Comparison of ENCODE assay signal across 30 mouse cellular contexts in the genomic region with DNA sequence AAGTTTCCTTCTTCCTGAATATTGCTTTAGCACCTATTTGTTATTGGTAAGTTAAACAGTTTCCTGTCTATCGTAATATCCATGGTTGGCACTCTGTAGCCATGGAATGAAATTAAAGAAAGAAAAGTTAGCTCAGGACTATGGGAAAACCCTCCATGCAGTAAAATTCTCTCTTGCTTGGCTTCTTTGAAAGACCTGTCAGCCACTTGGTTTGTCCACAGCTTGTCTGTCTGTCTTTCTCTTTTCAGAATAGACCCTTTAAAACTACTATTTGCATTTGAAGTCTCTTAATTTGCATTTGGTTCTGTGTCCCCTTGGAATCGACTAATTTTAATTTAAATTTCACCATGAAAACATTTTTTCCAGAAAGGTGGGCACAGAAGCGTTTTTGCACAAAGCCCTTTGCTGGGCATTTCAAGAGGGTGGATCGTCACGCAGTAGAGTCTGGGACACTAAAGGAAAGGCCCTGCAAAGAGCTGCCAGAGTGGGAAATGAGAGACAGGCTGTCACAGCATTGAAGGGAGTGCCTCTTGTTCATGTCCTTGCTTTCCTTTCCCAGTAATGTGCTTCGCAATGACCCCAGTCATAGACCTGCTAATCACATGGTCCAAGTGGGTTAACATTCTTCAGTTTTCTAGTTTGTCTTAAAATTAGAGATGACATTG.
DNase-seq lines count a peak whose midpoint lies in the region; ATAC-seq lines count a peak whose summit lies in the region.
"Had no signal": no experiment of that assay in that cellular context is flagged by ENCODE, and none has a peak within 500 bp of the region (broad histone marks: within the 10 kb centered on the region; RNA-seq: fewer than 3 reads in every experiment).

No protein-coding gene starts in this region.

- H3K4me2 ChIP-seq in forebrain, embryonic 12.5 days: no peak overlapping the region
- no peak overlapping the region for H3K4me2 ChIP-seq in midbrain, embryonic 12.5 days (replicated peaks)
- H3K4me2 ChIP-seq in midbrain, embryonic 16.5 days (ENCODE audit: low read length): no peak overlapping the region
- H3K4me2 ChIP-seq in forebrain, embryonic 15.5 days (replicated peaks): no peak overlapping the region
- H3K4me2 ChIP-seq: embryonic facial prominence, embryonic 13.5 days; heart, embryonic 11.5 days had no signal

- no peak for DNase-seq in forebrain, embryonic 10.5 days (ENCODE audit: extremely low spot score, low spot score)
- DNase-seq in testis, postnatal 14 days (ENCODE audit: low spot score): no peak
- no peak for DNase-seq in heart, postnatal 14 days
- DNase-seq: adrenal gland, postnatal 10 days; B cell, adult 2 months; cerebellum, adult 11-12 months; cerebellum, adult 8-10 months; cerebellum, postnatal 10 days; cerebellum, postnatal 36 days; embryo, embryonic 11 days; gastrocnemius, adult 2 months; gastrocnemius, postnatal 14 days; heart, adult 11 months; heart, postnatal 36 days; kidney, adult 18-20 months had no signal

- intact Hi-C loops in heart, postnatal 14 days (cut with DNase I): no loop called here

- H3K4me1 ChIP-seq in forebrain, embryonic 12.5 days: peaks cover 5% of the 10 kb centered on the region
- H3K4me1 ChIP-seq in forebrain, embryonic 10.5 days: peaks cover 2% of the 10 kb centered on the region
- no peaks in the 10 kb centered on the region for H3K4me1 ChIP-seq in midbrain, embryonic 12.5 days
- no peaks in the 10 kb centered on the region for H3K4me1 ChIP-seq in midbrain, embryonic 16.5 days (ENCODE audit: control insufficient read depth, insufficient read depth, low read length)
- H3K4me1 ChIP-seq in forebrain, embryonic 15.5 days: no peaks in the 10 kb centered on the region

- no peaks in the 10 kb centered on the region for H3K36me3 ChIP-seq in forebrain, embryonic 12.5 days (replicated peaks)
- no peaks in the 10 kb centered on the region for H3K36me3 ChIP-seq in forebrain, embryonic 10.5 days (replicated peaks)
- H3K36me3 ChIP-seq in midbrain, embryonic 12.5 days: no peaks in the 10 kb centered on the region
- no peaks in the 10 kb centered on the region for H3K36me3 ChIP-seq in midbrain, embryonic 16.5 days (ENCODE audit: control insufficient read depth, insufficient read depth, low read length)
- H3K36me3 ChIP-seq in forebrain, embryonic 15.5 days: no peaks in the 10 kb centered on the region
- H3K36me3 ChIP-seq: embryonic facial prominence, embryonic 10.5 days; embryonic facial prominence, embryonic 13.5 days; G1E; hindbrain, embryonic 10.5 days had no signal

- H3K27me3 ChIP-seq in forebrain, embryonic 12.5 days: no peaks in the 10 kb centered on the region
- no peaks in the 10 kb centered on the region for H3K27me3 ChIP-seq in forebrain, embryonic 10.5 days (ENCODE audit: poor library complexity, severe bottlenecking)
- no peaks in the 10 kb centered on the region for H3K27me3 ChIP-seq in midbrain, embryonic 12.5 days
- no peaks in the 10 kb centered on the region for H3K27me3 ChIP-seq in midbrain, embryonic 16.5 days (ENCODE audit: control insufficient read depth, insufficient read depth, low read depth, low read length)
- no peaks in the 10 kb centered on the region for H3K27me3 ChIP-seq in forebrain, embryonic 15.5 days
- H3K27me3 ChIP-seq: CH12.LX; embryonic facial prominence, embryonic 13.5 days; Patski had no signal

- WGBS in forebrain, embryonic 12.5 days: 50% methylated on average over 6 of the region's 6 CpGs
- WGBS in forebrain, embryonic 10.5 days: 88% methylated on average over 6 of the region's 6 CpGs
- 63% methylated on average over 6 of the region's 6 CpGs for WGBS in midbrain, embryonic 12.5 days
- WGBS in midbrain, embryonic 16.5 days: 48% methylated on average over 6 of the region's 6 CpGs
- WGBS in forebrain, embryonic 15.5 days: 32% methylated on average over 6 of the region's 6 CpGs

- no peaks in the 10 kb centered on the region for H3K9me3 ChIP-seq in forebrain, embryonic 12.5 days
- H3K9me3 ChIP-seq in forebrain, embryonic 10.5 days: no peaks in the 10 kb centered on the region
- no peaks in the 10 kb centered on the region for H3K9me3 ChIP-seq in midbrain, embryonic 12.5 days
- no peaks in the 10 kb centered on the region for H3K9me3 ChIP-seq in midbrain, embryonic 16.5 days (replicated peaks; ENCODE audit: control insufficient read depth, low read length, poor library complexity, severe bottlenecking)
- no peaks in the 10 kb centered on the region for H3K9me3 ChIP-seq in forebrain, embryonic 15.5 days
- H3K9me3 ChIP-seq: embryonic facial prominence, embryonic 10.5 days; embryonic facial prominence, embryonic 13.5 days; G1E; hindbrain, embryonic 10.5 days had no signal

- peak; percentile 83 for ATAC-seq in forebrain, embryonic 12.5 days (ENCODE audit: low FRiP score)
- ATAC-seq in midbrain, embryonic 12.5 days (ENCODE audit: low FRiP score, low read depth): peak; percentile 84
- ATAC-seq in midbrain, embryonic 16.5 days: no peak
- peak; percentile 90 for ATAC-seq in forebrain, embryonic 15.5 days (replicated peaks)
- ATAC-seq: hindbrain, postnatal 0 days; inflammation-experienced regulatory T-cells, adult 6 months; intestine, embryonic 16.5 days; Patski had no signal

- no peak overlapping the region for H3K4me3 ChIP-seq in forebrain, embryonic 12.5 days (replicated peaks)
- no peak overlapping the region for H3K4me3 ChIP-seq in forebrain, embryonic 10.5 days
- H3K4me3 ChIP-seq in midbrain, embryonic 12.5 days: no peak overlapping the region
- no peak overlapping the region for H3K4me3 ChIP-seq in midbrain, embryonic 16.5 days (ENCODE audit: low read depth, low read length)
- H3K4me3 ChIP-seq in forebrain, embryonic 15.5 days: no peak overlapping the region
- H3K4me3 ChIP-seq: embryonic facial prominence, embryonic 10.5 days; embryonic facial prominence, embryonic 13.5 days; erythroblast, embryonic 14.5 days; gastrocnemius, adult 2 months; hindbrain, embryonic 10.5 days had no signal

- no peak overlapping the region for H3K27ac ChIP-seq in forebrain, embryonic 12.5 days
- no peak overlapping the region for H3K27ac ChIP-seq in forebrain, embryonic 10.5 days
- H3K27ac ChIP-seq in midbrain, embryonic 12.5 days (replicated peaks): no peak overlapping the region
- H3K27ac ChIP-seq in midbrain, embryonic 16.5 days (ENCODE audit: low read length): no peak overlapping the region
- H3K27ac ChIP-seq in forebrain, embryonic 15.5 days (replicated peaks): no peak overlapping the region
- H3K27ac ChIP-seq: embryonic facial prominence, embryonic 10.5 days; embryonic facial prominence, embryonic 13.5 days; gastrocnemius, adult 2 months; hindbrain, embryonic 10.5 days; hindbrain, postnatal 0 days had no signal

- no peak overlapping the region for H3K9ac ChIP-seq in forebrain, embryonic 12.5 days
- no peak overlapping the region for H3K9ac ChIP-seq in midbrain, embryonic 12.5 days (replicated peaks)
- H3K9ac ChIP-seq in midbrain, embryonic 16.5 days (ENCODE audit: low read depth, low read length): no peak overlapping the region
- H3K9ac ChIP-seq in forebrain, embryonic 15.5 days (replicated peaks): no peak overlapping the region
- H3K9ac ChIP-seq: embryonic facial prominence, embryonic 13.5 days had no signal
